Mouse (Mus musculus): ENCODE data around the gene Dnah9. TPM values are rescaled to one million over a fixed set of nuclear protein-coding genes. Genes with fewer than 3 reads are reported as not detected.

Gene Dnah9
- 2.6 and 2.9 TPM in 2 replicates for polyA plus RNA-seq (2012; rRNA removed)

GRCm38 (mm10) chr11:66167801-66168651, at the start of gene Dnah9:
Dnah9 (minus strand) TSS chr11:66168551.

GRCm38 (mm10) chr11:65806909-65807504, 361.3 kb downstream of the Dnah9 start, which contains the start of gene Zkscan6:
Zkscan6 (plus strand) TSS chr11:65807175.

GRCm38 (mm10) chr11:65788154-65788553, 380.2 kb downstream of the Dnah9 start, which contains the start of gene Map2k4:
Map2k4 (minus strand) TSS chr11:65788297.

